Mouse (Mus musculus): ENCODE measurements at regions not wholly inside any gene's neighbourhood (a gene's known extent, or its start where the extent isn't known, plus 50 kb on each side); places are given as distances from the start of the nearest gene placed in this dataset.

- H3K4me1 ChIP-seq (ENCODE audit: control insufficient read depth, insufficient read depth, low read length) = no peaks in the 10 kb centered on the region
- H3K36me3 ChIP-seq (ENCODE audit: control insufficient read depth, insufficient read depth, low read length) = no peaks in the 10 kb centered on the region
- H3K27ac ChIP-seq = no peak overlapping the region
- no peak overlapping the region for H3K4me3 ChIP-seq
- no peak for DNase-seq
- intact Hi-C loops (cut with DNase I) = no loop called here
- no peak overlapping the region for H3K9ac ChIP-seq (ENCODE audit: low read depth, low read length)
- 79% methylated on average over 8 of the region's 8 CpGs for WGBS
- TF ChIP-seq CTCF (IDR thresholded peaks at IDR 0.05) (no peak), EP300 (IDR thresholded peaks at IDR 0.05; ENCODE audit: insufficient read depth, low read depth, low read length) (no peak), POLR2A (IDR thresholded peaks at IDR 0.05; ENCODE audit: insufficient read depth, low read depth, low read length) (no peak)
- H3K79me2 ChIP-seq (replicated peaks; ENCODE audit: control insufficient read depth, insufficient read depth, low read length) = no peaks in the 10 kb centered on the region
- H3K27me3 ChIP-seq (ENCODE audit: control insufficient read depth, insufficient read depth, low read length) = no peaks in the 10 kb centered on the region
Observed at GRCm38 (mm10) chr7:121214181-121214580, 132.7 kb downstream of the Otoa start.

- Histone ChIP-seq H3K36me3 (ENCODE audit: control insufficient read depth, insufficient read depth, low read length) (no peaks in the 10 kb centered on the region), H3K9ac (ENCODE audit: low read depth, low read length) (no peak overlapping the region), H3K27me3 (ENCODE audit: control insufficient read depth, insufficient read depth, low read length) (no peaks in the 10 kb centered on the region), H3K4me1 (ENCODE audit: control insufficient read depth, insufficient read depth, low read length) (no peaks in the 10 kb centered on the region), H3K27ac (no peak overlapping the region), H3K4me3 (no peak overlapping the region), H3K79me2 (replicated peaks; ENCODE audit: control insufficient read depth, insufficient read depth, low read length) (no peaks in the 10 kb centered on the region)
- intact Hi-C loops (cut with DNase I) = no loop called here
- TF ChIP-seq CTCF (IDR thresholded peaks at IDR 0.05) = no peak
- TF ChIP-seq EP300 (IDR thresholded peaks at IDR 0.05; ENCODE audit: insufficient read depth, low read depth, low read length) = no peak
- TF ChIP-seq POLR2A (IDR thresholded peaks at IDR 0.05; ENCODE audit: insufficient read depth, low read depth, low read length) = no peak
- WGBS = 77% methylated on average over 3 of the region's 3 CpGs
- no peak for DNase-seq
Observed at GRCm38 (mm10) chr7:121215032-121215431, 133.6 kb downstream of the Otoa start.

GRCm38 (mm10) chr7:121215735-121216134, 134.3 kb downstream of the Otoa start:
- Histone ChIP-seq H3K27ac (no peak overlapping the region), H3K27me3 (ENCODE audit: control insufficient read depth, insufficient read depth, low read length) (no peaks in the 10 kb centered on the region), H3K9ac (ENCODE audit: low read depth, low read length) (no peak overlapping the region), H3K4me1 (ENCODE audit: control insufficient read depth, insufficient read depth, low read length) (no peaks in the 10 kb centered on the region), H3K79me2 (replicated peaks; ENCODE audit: control insufficient read depth, insufficient read depth, low read length) (no peaks in the 10 kb centered on the region), H3K4me3 (no peak overlapping the region), H3K36me3 (ENCODE audit: control insufficient read depth, insufficient read depth, low read length) (no peaks in the 10 kb centered on the region)
- TF ChIP-seq CTCF (IDR thresholded peaks at IDR 0.05) = no peak
- TF ChIP-seq POLR2A (IDR thresholded peaks at IDR 0.05; ENCODE audit: insufficient read depth, low read depth, low read length) = no peak
- TF ChIP-seq EP300 (IDR thresholded peaks at IDR 0.05; ENCODE audit: insufficient read depth, low read depth, low read length) = no peak
- WGBS = 54% methylated on average over 1 of the region's 1 CpGs
- DNase-seq = no peak
- intact Hi-C loops (cut with DNase I) = no loop called here

GRCm38 (mm10) chr7:121218031-121218430, 136.6 kb downstream of the Otoa start:
- DNase-seq = no peak
- no peak for TF ChIP-seq CTCF (IDR thresholded peaks at IDR 0.05)
- TF ChIP-seq EP300 (IDR thresholded peaks at IDR 0.05; ENCODE audit: insufficient read depth, low read depth, low read length) = no peak
- no peak for TF ChIP-seq POLR2A (IDR thresholded peaks at IDR 0.05; ENCODE audit: insufficient read depth, low read depth, low read length)
- intact Hi-C loops (cut with DNase I) = no loop called here
- Histone ChIP-seq H3K9ac (ENCODE audit: low read depth, low read length) (no peak overlapping the region), H3K27me3 (ENCODE audit: control insufficient read depth, insufficient read depth, low read length) (no peaks in the 10 kb centered on the region), H3K27ac (no peak overlapping the region), H3K4me3 (no peak overlapping the region), H3K36me3 (ENCODE audit: control insufficient read depth, insufficient read depth, low read length) (no peaks in the 10 kb centered on the region), H3K79me2 (replicated peaks; ENCODE audit: control insufficient read depth, insufficient read depth, low read length) (no peaks in the 10 kb centered on the region), H3K4me1 (ENCODE audit: control insufficient read depth, insufficient read depth, low read length) (no peaks in the 10 kb centered on the region)
- WGBS = 89% methylated on average over 10 of the region's 10 CpGs

- intact Hi-C loops (cut with DNase I) = no loop called here
- Histone ChIP-seq H3K9ac (ENCODE audit: low read depth, low read length) (no peak overlapping the region), H3K79me2 (replicated peaks; ENCODE audit: control insufficient read depth, insufficient read depth, low read length) (no peaks in the 10 kb centered on the region), H3K4me1 (ENCODE audit: control insufficient read depth, insufficient read depth, low read length) (no peaks in the 10 kb centered on the region), H3K27me3 (ENCODE audit: control insufficient read depth, insufficient read depth, low read length) (no peaks in the 10 kb centered on the region), H3K36me3 (ENCODE audit: control insufficient read depth, insufficient read depth, low read length) (no peaks in the 10 kb centered on the region), H3K4me3 (no peak overlapping the region), H3K27ac (no peak overlapping the region)
- WGBS = 88% methylated on average over 7 of the region's 7 CpGs
- TF ChIP-seq POLR2A (IDR thresholded peaks at IDR 0.05; ENCODE audit: insufficient read depth, low read depth, low read length) = no peak
- TF ChIP-seq CTCF (IDR thresholded peaks at IDR 0.05) = no peak
- TF ChIP-seq EP300 (IDR thresholded peaks at IDR 0.05; ENCODE audit: insufficient read depth, low read depth, low read length) = no peak
- DNase-seq = no peak
Observed at GRCm38 (mm10) chr7:121221158-121221557, 139.7 kb downstream of the Otoa start.

- intact Hi-C loops (cut with DNase I) = no loop called here
- 70% methylated on average over 3 of the region's 3 CpGs for WGBS
Observed at GRCm38 (mm10) chr7:121231881-121232280, 150.4 kb downstream of the Otoa start.

More at GRCm38 (mm10) chr7:121231881-121232280, 150.4 kb downstream of the Otoa start:
- no peaks in the 10 kb centered on the region for H3K36me3 ChIP-seq (ENCODE audit: control insufficient read depth, insufficient read depth, low read length)
- H3K79me2 ChIP-seq (replicated peaks; ENCODE audit: control insufficient read depth, insufficient read depth, low read length) = no peaks in the 10 kb centered on the region
- H3K27me3 ChIP-seq (ENCODE audit: control insufficient read depth, insufficient read depth, low read length) = no peaks in the 10 kb centered on the region
- no peak for DNase-seq
- no peak overlapping the region for H3K9ac ChIP-seq (ENCODE audit: low read depth, low read length)
- no peaks in the 10 kb centered on the region for H3K4me1 ChIP-seq (ENCODE audit: control insufficient read depth, insufficient read depth, low read length)
- TF ChIP-seq POLR2A (IDR thresholded peaks at IDR 0.05; ENCODE audit: insufficient read depth, low read depth, low read length) (no peak), CTCF (IDR thresholded peaks at IDR 0.05) (no peak), EP300 (IDR thresholded peaks at IDR 0.05; ENCODE audit: insufficient read depth, low read depth, low read length) (no peak)
- H3K27ac ChIP-seq = no peak overlapping the region
- no peak overlapping the region for H3K4me3 ChIP-seq

All from heart, adult 2 months (tissue).